Mouse (Mus musculus): Measurements from ENCODE around the gene Angptl1.

DNA sequence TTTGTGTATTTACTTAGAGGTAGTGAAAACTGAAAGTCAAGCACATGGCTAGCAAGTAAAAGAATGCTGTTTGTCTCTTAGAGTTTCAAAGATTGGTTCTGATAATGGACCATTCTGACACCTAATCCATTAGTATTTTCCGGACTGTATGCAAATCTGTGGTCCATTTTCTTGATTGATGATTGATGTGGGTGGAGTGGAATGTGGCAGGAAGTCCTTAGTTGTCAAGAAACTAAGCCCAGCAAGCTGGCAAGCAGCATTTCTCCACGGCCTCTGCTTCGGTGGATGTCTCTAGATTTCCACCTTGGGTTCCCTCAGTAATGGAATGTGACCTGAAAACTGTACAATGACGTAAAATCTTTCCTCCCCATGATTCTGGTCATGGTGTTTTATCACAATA is 32.3 kb downstream of the Angptl1 start:
- TF ChIP-seq CTCF (conservative IDR thresholded peaks at IDR 0.05; ENCODE audit: insufficient read depth, insufficient read length, low read depth, low read length) = no peak
- no peak for TF ChIP-seq POLR2A (IDR thresholded peaks at IDR 0.05; ENCODE audit: low read depth, low read length)
